Mouse (Mus musculus): ENCODE measurements around the gene Atg3. TPM values are rescaled to one million over a fixed set of nuclear protein-coding genes. Genes with fewer than 3 reads are reported as not detected.
A peak's percentile ranks its signal among the peaks of the same experiment; 100 is the strongest.

The Atg3 gene
- polyA plus RNA-seq (2014; fragmentation: Nextera tagmentation; extraction: Ambion mirVana), result 37.7 and 38.4 TPM in 2 replicates

GRCm38 (mm10) chr16:45158522-45159388 lies at the start of gene Atg3, which contains the start of gene Slc35a5:
Atg3 (plus strand) TSS chr16:45158785.
Slc35a5 (minus strand) TSS chr16:45158706.
- peak within 1 kb of the TSS; percentile 81 for H3K4me3 ChIP-seq (ENCODE audit: low read depth, low read length)
- 0 out of 2 replicates have a peak, but pooled peaks cover 12% of the 10 kb centered on the region for H3K36me3 ChIP-seq (ENCODE audit: insufficient read depth)
- under 1% methylated on average over 53 of the region's 64 CpGs for WGBS
- peak within 1 kb of the TSS; percentile 88 for H3K4me2 ChIP-seq
- H3K27me3 ChIP-seq (ENCODE audit: insufficient read depth, low read length), result no peaks in the 10 kb centered on the region
- H3K9me3 ChIP-seq (ENCODE audit: low read depth, low read length), result no peaks in the 10 kb centered on the region
- H3K4me1 ChIP-seq (ENCODE audit: insufficient read depth), result 0 out of 2 replicates have a peak, but pooled peaks cover 3% of the 10 kb centered on the region
- ATAC-seq (ENCODE audit: insufficient read depth) (peak; percentile 99), DNase-seq (peak; percentile 98)
- peak within 1 kb of the TSS; percentile 87 for H3K9ac ChIP-seq
- TF ChIP-seq CTCF (IDR thresholded peaks at IDR 0.05; ENCODE audit: low read depth), result no peak
- H3K27ac ChIP-seq (ENCODE audit: low read depth), result peak within 1 kb of the TSS; percentile 89

GRCm38 (mm10) chr16:45110498-45110897 lies 48.1 kb upstream of the Atg3 start:
- ATAC-seq (ENCODE audit: insufficient read depth) (peak; percentile 87), DNase-seq (peak; percentile 73)
- Histone ChIP-seq H3K36me3 (ENCODE audit: insufficient read depth) (0 out of 2 replicates have a peak, but pooled peaks cover 4% of the 10 kb centered on the region), H3K4me1 (ENCODE audit: insufficient read depth) (no peaks in the 10 kb centered on the region), H3K9ac (no peak overlapping the region), H3K27me3 (ENCODE audit: insufficient read depth, low read length) (no peaks in the 10 kb centered on the region), H3K4me2 (no peak overlapping the region), H3K27ac (ENCODE audit: low read depth) (peak overlapping the region; percentile 46; the same call in 1 of the 2 replicates), H3K9me3 (ENCODE audit: low read depth, low read length) (no peaks in the 10 kb centered on the region), H3K4me3 (ENCODE audit: low read depth, low read length) (no peak overlapping the region)
- TF ChIP-seq CTCF (IDR thresholded peaks at IDR 0.05; ENCODE audit: low read depth), result no peak
- 22% methylated on average over 4 of the region's 4 CpGs for WGBS

- no peak for TF ChIP-seq CTCF (IDR thresholded peaks at IDR 0.05; ENCODE audit: low read depth)
- Histone ChIP-seq H3K4me3 (ENCODE audit: low read depth, low read length) (no peak overlapping the region), H3K4me1 (ENCODE audit: insufficient read depth) (0 out of 2 replicates have a peak, but pooled peaks cover 8% of the 10 kb centered on the region), H3K36me3 (ENCODE audit: insufficient read depth) (no peaks in the 10 kb centered on the region; the same call in 1 of the 2 replicates), H3K27ac (ENCODE audit: low read depth) (no peak overlapping the region), H3K9me3 (ENCODE audit: low read depth, low read length) (no peaks in the 10 kb centered on the region), H3K4me2 (no peak overlapping the region), H3K9ac (no peak overlapping the region), H3K27me3 (ENCODE audit: insufficient read depth, low read length) (no peaks in the 10 kb centered on the region)
- DNase-seq, result no peak
- 87% methylated on average over 3 of the region's 3 CpGs for WGBS
- no peak for ATAC-seq (ENCODE audit: insufficient read depth)
Observed at GRCm38 (mm10) chr16:45117200-45117599, 41.4 kb upstream of the Atg3 start.

- ATAC-seq (ENCODE audit: insufficient read depth), result no peak
- Histone ChIP-seq H3K4me3 (ENCODE audit: low read depth, low read length) (no peak overlapping the region), H3K9ac (no peak overlapping the region), H3K4me1 (ENCODE audit: insufficient read depth) (0 out of 2 replicates have a peak, but pooled peaks cover 8% of the 10 kb centered on the region), H3K27me3 (ENCODE audit: insufficient read depth, low read length) (no peaks in the 10 kb centered on the region), H3K9me3 (ENCODE audit: low read depth, low read length) (no peaks in the 10 kb centered on the region), H3K4me2 (no peak overlapping the region), H3K36me3 (ENCODE audit: insufficient read depth) (no peaks in the 10 kb centered on the region; the same call in 1 of the 2 replicates), H3K27ac (ENCODE audit: low read depth) (no peak overlapping the region)
- peak; percentile 16 for DNase-seq
- TF ChIP-seq CTCF (IDR thresholded peaks at IDR 0.05; ENCODE audit: low read depth), result no peak
- WGBS, result 53% methylated on average over 3 of the region's 3 CpGs
Observed at GRCm38 (mm10) chr16:45118760-45119159, 39.8 kb upstream of the Atg3 start.

- DNase-seq, result peak; percentile 83
- 0 out of 2 replicates have a peak, but pooled peaks cover 8% of the 10 kb centered on the region for H3K4me1 ChIP-seq (ENCODE audit: insufficient read depth)
- no peaks in the 10 kb centered on the region; the same call in 1 of the 2 replicates for H3K36me3 ChIP-seq (ENCODE audit: insufficient read depth)
- no peak overlapping the region for H3K9ac ChIP-seq
- no peak overlapping the region for H3K4me2 ChIP-seq
- no peaks in the 10 kb centered on the region for H3K9me3 ChIP-seq (ENCODE audit: low read depth, low read length)
- peak overlapping the region; percentile 72; the same call in 1 of the 2 replicates for H3K27ac ChIP-seq (ENCODE audit: low read depth)
- H3K27me3 ChIP-seq (ENCODE audit: insufficient read depth, low read length), result no peaks in the 10 kb centered on the region
- no peak overlapping the region for H3K4me3 ChIP-seq (ENCODE audit: low read depth, low read length)
- no peak for TF ChIP-seq CTCF (IDR thresholded peaks at IDR 0.05; ENCODE audit: low read depth)
- peak; percentile 81 for ATAC-seq (ENCODE audit: insufficient read depth)
- 37% methylated on average over 5 of the region's 5 CpGs for WGBS
Observed at GRCm38 (mm10) chr16:45120844-45121425, 37.6 kb upstream of the Atg3 start.

GRCm38 (mm10) chr16:45122571-45122970 lies 36.0 kb upstream of the Atg3 start:
- WGBS, result 67% methylated on average over 5 of the region's 5 CpGs
- DNase-seq, result peak; percentile 52
- no peaks in the 10 kb centered on the region; the same call in 1 of the 2 replicates for H3K36me3 ChIP-seq (ENCODE audit: insufficient read depth)
- TF ChIP-seq CTCF (IDR thresholded peaks at IDR 0.05; ENCODE audit: low read depth), result peak; percentile 52
- H3K4me3 ChIP-seq (ENCODE audit: low read depth, low read length), result no peak overlapping the region
- no peak for ATAC-seq (ENCODE audit: insufficient read depth)
- H3K27ac ChIP-seq (ENCODE audit: low read depth), result no peak overlapping the region
- no peaks in the 10 kb centered on the region for H3K27me3 ChIP-seq (ENCODE audit: insufficient read depth, low read length)
- no peak overlapping the region for H3K4me2 ChIP-seq
- no peak overlapping the region for H3K9ac ChIP-seq
- 0 out of 2 replicates have a peak, but pooled peaks cover 8% of the 10 kb centered on the region for H3K4me1 ChIP-seq (ENCODE audit: insufficient read depth)
- no peaks in the 10 kb centered on the region for H3K9me3 ChIP-seq (ENCODE audit: low read depth, low read length)
